Mouse (Mus musculus) forebrain, embryonic 13.5 days (tissue): ENCODE results near the gene Hes1. TPM values are rescaled to one million over a fixed set of nuclear protein-coding genes. Genes with fewer than 3 reads are reported as not detected.

Source experiments
- ATAC-seq: fragments of 200-750 bp; cut with Nextera tagmentation; 2 replicates; pipeline ENCODE4 v1.8.0; 2017
- H3K27ac ChIP-seq: fragments of 300-500 bp; sonication (generic); 2 replicates; pipeline ENCODE4 v1.5.1; 2015; ENCODE audit warnings: inconsistent platforms, mild to moderate bottlenecking, moderate library complexity
- H3K27me3 ChIP-seq: fragments of 300-500 bp; sonication (generic); 2 replicates; pipeline ENCODE4 v1.6.1; 2015; ENCODE audit warnings: mild to moderate bottlenecking, inconsistent platforms
- H3K36me3 ChIP-seq: fragments of 300-500 bp; sonication (generic); 2 replicates; pipeline ENCODE4 v1.6.1; 2015; ENCODE audit warnings: mild to moderate bottlenecking, inconsistent platforms; ENCODE audit not compliant: poor library complexity, severe bottlenecking
- H3K4me1 ChIP-seq: fragments of 300-500 bp; sonication (generic); 2 replicates; pipeline ENCODE4 v1.6.1; 2015; ENCODE audit warnings: inconsistent platforms
- H3K4me2 ChIP-seq: fragments of 300-500 bp; sonication (generic); 2 replicates; pipeline ENCODE4 v1.6.1; 2015; ENCODE audit warnings: inconsistent platforms, mild to moderate bottlenecking, moderate library complexity
- H3K4me3 ChIP-seq: fragments of 300-500 bp; sonication (generic); 2 replicates; pipeline ENCODE4 v1.5.1; 2015; ENCODE audit warnings: mild to moderate bottlenecking, inconsistent platforms
- H3K9ac ChIP-seq: fragments of 300-500 bp; sonication (generic); 2 replicates; pipeline ENCODE4 v1.6.1; 2015; ENCODE audit warnings: mild to moderate bottlenecking, inconsistent platforms
- H3K9me3 ChIP-seq: fragments of 300-500 bp; sonication (generic); replicated peaks from 2 replicates; pipeline ENCODE4 v1.6.1; 2016; ENCODE audit warnings: inconsistent platforms
- WGBS: fragments of 180-500 bp; shearing (Covaris S2); methylation state at CpG from one replicate; pipeline ENCODE4 v1.1.7; 2015; 5-methylcytosine and 5-hydroxymethylcytosine counted together
- polyA plus RNA-seq: library from polyadenylated mRNA; unstranded; fragments of >200 nt; fragmentation: Nextera tagmentation; extraction: Ambion mirVana; gene quantifications from 2 replicates; pipeline ENCODE4 v1.2.1, GENCODE M21; 2015

Gene Hes1
- polyA plus RNA-seq, 1 experiment from 2014 or later = 30.4 TPM

DNA sequence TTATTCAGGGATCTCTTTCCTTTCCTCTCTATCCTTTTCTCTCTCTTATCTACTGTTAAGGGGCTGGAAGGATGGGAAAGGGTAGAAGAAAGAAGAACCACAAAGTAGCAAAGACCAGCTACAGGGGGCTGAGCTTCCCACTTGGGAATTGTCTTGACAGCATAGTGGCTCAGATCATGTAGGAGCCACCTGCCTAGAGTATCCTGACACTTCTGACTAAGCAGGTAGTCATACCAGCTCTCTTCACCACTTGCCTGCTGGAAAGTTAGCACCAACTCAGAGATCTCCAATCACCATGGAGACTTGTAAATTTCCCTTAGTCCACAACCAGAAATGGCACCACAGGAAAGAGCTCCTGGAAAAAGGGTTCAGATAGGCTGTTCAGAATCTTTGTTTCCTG lies 46.9 kb downstream of the Hes1 start:
- H3K9ac ChIP-seq = no peak overlapping the region
- H3K9me3 ChIP-seq = no peaks in the 10 kb centered on the region
- no peaks in the 10 kb centered on the region for H3K4me1 ChIP-seq
- no peak overlapping the region for H3K4me2 ChIP-seq
- H3K36me3 ChIP-seq = no peaks in the 10 kb centered on the region
- ATAC-seq = no peak
- peaks cover 15% of the 10 kb centered on the region for H3K27me3 ChIP-seq
- no peak overlapping the region for H3K27ac ChIP-seq
- H3K4me3 ChIP-seq = no peak overlapping the region

DNA sequence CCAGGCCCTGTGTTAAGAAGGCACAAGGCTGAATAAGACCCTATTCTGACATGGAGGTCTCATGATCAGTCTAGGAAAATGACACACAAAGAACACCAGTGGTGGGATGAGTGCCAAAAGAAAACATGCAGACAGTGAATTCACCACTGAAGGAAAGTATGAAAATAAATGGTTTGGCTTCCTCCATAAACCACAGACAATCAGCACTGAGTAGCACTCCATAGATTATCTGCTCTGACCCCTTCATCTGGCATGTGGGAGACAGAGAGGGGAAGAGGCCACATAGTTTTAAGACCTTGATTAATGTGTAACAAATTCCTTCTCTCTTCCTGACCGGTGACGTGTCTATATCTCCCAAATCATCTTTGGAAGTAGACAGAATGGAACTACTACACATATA lies 47.4 kb downstream of the Hes1 start:
- 95% methylated on average over 2 of the region's 2 CpGs for WGBS
- Histone ChIP-seq H3K27ac (no peak overlapping the region), H3K4me1 (no peaks in the 10 kb centered on the region), H3K36me3 (no peaks in the 10 kb centered on the region), H3K27me3 (peaks cover 15% of the 10 kb centered on the region), H3K9ac (no peak overlapping the region), H3K4me2 (no peak overlapping the region), H3K4me3 (no peak overlapping the region), H3K9me3 (no peaks in the 10 kb centered on the region)
- ATAC-seq = no peak

- no peak for ATAC-seq
- Histone ChIP-seq H3K4me3 (no peak overlapping the region), H3K27ac (no peak overlapping the region), H3K9ac (no peak overlapping the region), H3K4me2 (no peak overlapping the region), H3K27me3 (peaks cover 15% of the 10 kb centered on the region), H3K36me3 (no peaks in the 10 kb centered on the region), H3K4me1 (no peaks in the 10 kb centered on the region), H3K9me3 (no peaks in the 10 kb centered on the region)
- WGBS = 41% methylated on average over 3 of the region's 3 CpGs
These were observed 49.0 kb downstream of the Hes1 start for GRCm38 (mm10) chr16:30113170-30113569.

DNA sequence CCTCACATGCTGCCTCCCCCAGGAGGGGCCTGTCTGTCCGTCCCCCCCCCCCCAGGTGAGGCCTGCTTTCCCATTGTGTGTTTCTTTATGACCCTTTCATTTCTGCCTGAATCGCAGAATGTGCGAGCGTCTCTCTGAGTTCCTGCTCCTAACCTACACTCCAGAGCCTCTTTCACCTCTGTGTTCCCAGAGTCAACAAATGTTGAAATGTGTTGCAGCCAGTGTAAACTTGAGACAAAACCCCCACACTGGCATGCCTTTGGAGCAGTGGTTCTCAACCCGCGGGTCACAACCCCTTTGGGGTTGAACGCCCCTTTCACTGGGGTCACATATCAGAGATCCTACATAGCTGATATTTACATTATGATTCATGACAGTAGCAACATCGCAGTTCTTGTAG lies 49.6 kb downstream of the Hes1 start:
- no peaks in the 10 kb centered on the region for H3K9me3 ChIP-seq
- H3K27me3 ChIP-seq = peaks cover 20% of the 10 kb centered on the region
- no peak overlapping the region for H3K9ac ChIP-seq
- no peak for ATAC-seq
- WGBS = 90% methylated on average over 8 of the region's 8 CpGs
- no peaks in the 10 kb centered on the region for H3K4me1 ChIP-seq
- H3K27ac ChIP-seq = no peak overlapping the region
- no peak overlapping the region for H3K4me2 ChIP-seq
- no peak overlapping the region for H3K4me3 ChIP-seq
- no peaks in the 10 kb centered on the region for H3K36me3 ChIP-seq

- Histone ChIP-seq H3K27ac (no peak overlapping the region), H3K4me2 (no peak overlapping the region), H3K9ac (no peak overlapping the region), H3K36me3 (no peaks in the 10 kb centered on the region), H3K27me3 (peaks cover 27% of the 10 kb centered on the region), H3K4me3 (no peak overlapping the region), H3K9me3 (no peaks in the 10 kb centered on the region), H3K4me1 (no peaks in the 10 kb centered on the region)
- no peak for ATAC-seq
- 86% methylated on average over 1 of the region's 1 CpGs for WGBS
These were observed 50.3 kb downstream of the Hes1 start for GRCm38 (mm10) chr16:30114451-30114850.

Other genes with a start within 250 kb of the Hes1 start
- not detected in 2 replicates for gene Cpn2, start 203.1 kb downstream of the Hes1 start, polyA plus RNA-seq
- 0.08 and 0.09 TPM in 2 replicates for gene Lrrc15, start 218.9 kb downstream of the Hes1 start, polyA plus RNA-seq
- 0.34 and 0.64 TPM in 2 replicates for gene Gp5, start 246.4 kb downstream of the Hes1 start, polyA plus RNA-seq